Comparison of ENCODE assay signal across 22 mouse cellular contexts in genomic region chr16:8717744-8718143, GRCm38 (mm10). TPM values are rescaled to one million over a fixed set of nuclear protein-coding genes. Genes with fewer than 3 reads are reported as not detected.
DNase-seq lines count a peak whose midpoint lies in the region; ATAC-seq lines count a peak whose summit lies in the region.
"Had no signal": no experiment of that assay in that cellular context is flagged by ENCODE, and none has a peak within 500 bp of the region (broad histone marks: within the 10 kb centered on the region; RNA-seq: fewer than 3 reads in every experiment).

No protein-coding gene starts in this region.

- H3K4me1 ChIP-seq in embryonic facial prominence, embryonic 11.5 days (ENCODE audit: control insufficient read depth, insufficient read depth, low read length), result no peaks in the 10 kb centered on the region
- H3K4me1 ChIP-seq in hindbrain, embryonic 11.5 days (replicated peaks; ENCODE audit: control insufficient read depth, insufficient read depth, low read length), result no peaks in the 10 kb centered on the region

- WGBS in embryonic facial prominence, embryonic 11.5 days, result 91% methylated on average over 10 of the region's 10 CpGs
- 93% methylated on average over 10 of the region's 10 CpGs for WGBS in hindbrain, embryonic 11.5 days

- no peak overlapping the region for H3K4me3 ChIP-seq in embryonic facial prominence, embryonic 11.5 days (ENCODE audit: low read depth, low read length)
- H3K4me3 ChIP-seq in hindbrain, embryonic 11.5 days (ENCODE audit: low read depth, low read length), result no peak overlapping the region
- H3K4me3 ChIP-seq: heart, embryonic 12.5 days; midbrain, embryonic 12.5 days had no signal

- H3K36me3 ChIP-seq in embryonic facial prominence, embryonic 11.5 days (replicated peaks; ENCODE audit: control insufficient read depth, insufficient read depth, low read depth, low read length), result peaks cover 6% of the 10 kb centered on the region
- no peaks in the 10 kb centered on the region for H3K36me3 ChIP-seq in hindbrain, embryonic 11.5 days (ENCODE audit: control insufficient read depth, insufficient read depth, low read length)

- H3K4me2 ChIP-seq in embryonic facial prominence, embryonic 11.5 days (ENCODE audit: low read depth, low read length), result no peak overlapping the region
- H3K4me2 ChIP-seq in hindbrain, embryonic 11.5 days (replicated peaks; ENCODE audit: low read depth, low read length), result no peak overlapping the region
- H3K4me2 ChIP-seq: heart, embryonic 12.5 days; midbrain, embryonic 12.5 days had no signal

- no peak overlapping the region for H3K27ac ChIP-seq in embryonic facial prominence, embryonic 11.5 days (replicated peaks; ENCODE audit: low read depth, low read length)
- no peak overlapping the region for H3K27ac ChIP-seq in hindbrain, embryonic 11.5 days (ENCODE audit: low read depth, low read length)
- H3K27ac ChIP-seq: midbrain, embryonic 12.5 days had no signal

- no peak for ATAC-seq in embryonic facial prominence, embryonic 11.5 days (replicated peaks; ENCODE audit: insufficient number of reproducible peaks, low FRiP score, low TSS enrichment, low read depth)
- no peak for ATAC-seq in hindbrain, embryonic 11.5 days (ENCODE audit: low FRiP score)
- ATAC-seq: forebrain, embryonic 16.5 days; lung, postnatal 0 days had no signal

- H3K9me3 ChIP-seq in embryonic facial prominence, embryonic 11.5 days (replicated peaks; ENCODE audit: control insufficient read depth, low read length), result no peaks in the 10 kb centered on the region
- no peaks in the 10 kb centered on the region for H3K9me3 ChIP-seq in hindbrain, embryonic 11.5 days (ENCODE audit: control insufficient read depth, low read length)
- H3K9me3 ChIP-seq: heart, embryonic 12.5 days; midbrain, embryonic 12.5 days had no signal

- no peaks in the 10 kb centered on the region for H3K27me3 ChIP-seq in embryonic facial prominence, embryonic 11.5 days (ENCODE audit: control insufficient read depth, insufficient read depth, low read length)
- H3K27me3 ChIP-seq in hindbrain, embryonic 11.5 days (ENCODE audit: control insufficient read depth, insufficient read depth, low read length), result no peaks in the 10 kb centered on the region
- H3K27me3 ChIP-seq: heart, embryonic 12.5 days; midbrain, embryonic 12.5 days had no signal

- DNase-seq in adrenal gland, postnatal 10 days, result peak; percentile 35
- DNase-seq in adrenal gland, adult 8-10 months, result no peak
- DNase-seq in retina, embryonic 14.5 days (ENCODE audit: low spot score), result peak; percentile 12
- DNase-seq in retina, postnatal 1 day, result no peak
- peak; percentile 47 for DNase-seq in embryonic facial prominence, embryonic 11.5 days (ENCODE audit: low spot score)
- DNase-seq in hindbrain, embryonic 11.5 days (ENCODE audit: low spot score), result no peak
- DNase-seq in testis, postnatal 10 days (ENCODE audit: low spot score), result no peak
- no peak for DNase-seq in layer of hippocampus, adult 8-10 months (ENCODE audit: low spot score in 2 of 2)
- DNase-seq: adrenal gland, postnatal 25 days; cerebellum, postnatal 25 days; gastrocnemius, postnatal 25 days; kidney, adult 11 months; liver; right cerebral cortex, postnatal 4 days; thymus, postnatal 25 days had no signal

- no peak overlapping the region for H3K9ac ChIP-seq in embryonic facial prominence, embryonic 11.5 days (replicated peaks; ENCODE audit: low read length)
- H3K9ac ChIP-seq in hindbrain, embryonic 11.5 days (ENCODE audit: low read depth, low read length), result no peak overlapping the region
- H3K9ac ChIP-seq: heart, embryonic 12.5 days; midbrain, embryonic 12.5 days had no signal

RNA-seq across cellular contexts. Expression of gene Gm5767, which starts 37.2 kb away (rescaled TPM):
- total RNA-seq in adrenal gland, postnatal 10 days (2021), result not detected
- total RNA-seq in adrenal gland, adult 8-10 months (2022), result not detected
- polyA plus RNA-seq in embryonic facial prominence, embryonic 11.5 days (2014; fragmentation: Nextera tagmentation; extraction: Ambion mirVana), result not detected in 2 replicates
- not detected in 2 replicates for polyA plus RNA-seq in hindbrain, embryonic 11.5 days (2014; fragmentation: Nextera tagmentation; extraction: Ambion mirVana)
- total RNA-seq in layer of hippocampus, adult 8-10 months (2022), result not detected
- total RNA-seq: adrenal gland, postnatal 25 days; gastrocnemius, postnatal 25 days; hematopoietic stem cell, adult 5-6 weeks; left cerebral cortex, adult 8-10 months had no signal
- polyA plus RNA-seq: forebrain, embryonic 16.5 days; heart, embryonic 12.5 days; lung, postnatal 0 days; midbrain, embryonic 12.5 days; stomach, embryonic 14.5 days had no signal

RNA-seq across cellular contexts. Expression of gene Carhsp1, which starts 45.8 kb away (rescaled TPM):
- 10 to 100 TPM; 76.8 to 85.6 TPM for total RNA-seq in adrenal gland, postnatal 10 days (2021)
- 100 to 1,000 TPM in 2 of 4 experiments, 10 to 100 TPM in 2; 47.3 to 133 (median 83.9) TPM for total RNA-seq in adrenal gland, adult 8-10 months (2022)
- polyA plus RNA-seq in embryonic facial prominence, embryonic 11.5 days (2014; fragmentation: Nextera tagmentation; extraction: Ambion mirVana), result 52.1 and 52.6 TPM in 2 replicates
- 78.1 and 79.4 TPM in 2 replicates for polyA plus RNA-seq in hindbrain, embryonic 11.5 days (2014; fragmentation: Nextera tagmentation; extraction: Ambion mirVana)
- 10 to 100 TPM; 22.4 to 29.6 (median 24.0) TPM for total RNA-seq in layer of hippocampus, adult 8-10 months (2022)

Comparison
In these comparisons a context has a peak if more than half of its experiments do, and no peak if none do; other contexts are left out.
1. DNase-seq: peak in adrenal gland, postnatal 10 days (single experiment), retina, embryonic 14.5 days (single experiment) and embryonic facial prominence, embryonic 11.5 days (single experiment); none in adrenal gland, adult 8-10 months (single experiment), retina, postnatal 1 day (single experiment), hindbrain, embryonic 11.5 days (single experiment), testis, postnatal 10 days (single experiment) and layer of hippocampus, adult 8-10 months (0 of 2).